ENCODE assay signal across 12 mouse cellular contexts in genomic region chr7:34939952-34940312, GRCm38 (mm10). TPM values are rescaled to one million over a fixed set of nuclear protein-coding genes. Genes with fewer than 3 reads are reported as not detected.
A peak's percentile ranks its signal among the peaks of the same experiment; 100 is the strongest.
DNase-seq lines count a peak whose midpoint lies in the region; TF ChIP-seq lines count a peak whose summit lies in the region.
"Had no signal": no experiment of that assay in that cellular context is flagged by ENCODE, and none has a peak within 500 bp of the region (broad histone marks: within the 10 kb centered on the region; RNA-seq: fewer than 3 reads in every experiment).

No protein-coding gene starts in this region.

- intact Hi-C loops in heart, postnatal 10 days (cut with DNase I) = no loop called here

- peak overlapping the region; percentile 75 for H3K27ac ChIP-seq in layer of hippocampus, adult 2 months
- peak overlapping the region; percentile 89 for H3K27ac ChIP-seq in midbrain, embryonic 10.5 days (replicated peaks)
- H3K27ac ChIP-seq: heart, embryonic 13.5 days; liver, embryonic 14.5 days had no signal

- no peak for TF ChIP-seq CTCF in layer of hippocampus, adult 2 months (conservative IDR thresholded peaks at IDR 0.05)

- no peak for DNase-seq in layer of hippocampus, adult 2 months (ENCODE audit: low spot score in 2 of 2)
- no peak for DNase-seq in layer of hippocampus, adult 8-10 months (ENCODE audit: low spot score in 2 of 2)
- peak; percentile 49 for DNase-seq in forelimb bud, embryonic 11.5 days (ENCODE audit: low read depth, low spot score)
- DNase-seq in midbrain, embryonic 10.5 days (ENCODE audit: low spot score) = peak; percentile 51
- peak; percentile 77 for DNase-seq in retina, postnatal 1 day
- no peak for DNase-seq in adrenal gland, adult 8-10 months
- no peak for DNase-seq in heart, postnatal 10 days
- DNase-seq in kidney, postnatal 25 days = no peak
- DNase-seq: right cerebral cortex, postnatal 4 days; thymus, adult 2 months had no signal

- WGBS in midbrain, embryonic 10.5 days = 17% methylated on average over 7 of the region's 7 CpGs

- peaks cover 46% of the 10 kb centered on the region for H3K36me3 ChIP-seq in midbrain, embryonic 10.5 days

- H3K9me3 ChIP-seq in midbrain, embryonic 10.5 days (replicated peaks) = peaks cover 11% of the 10 kb centered on the region

- peaks cover 38% of the 10 kb centered on the region for H3K4me1 ChIP-seq in midbrain, embryonic 10.5 days

- no peak overlapping the region for H3K4me3 ChIP-seq in layer of hippocampus, adult 2 months
- H3K4me3 ChIP-seq in midbrain, embryonic 10.5 days = no peak overlapping the region
- H3K4me3 ChIP-seq: heart, embryonic 13.5 days had no signal

- no peaks in the 10 kb centered on the region for H3K27me3 ChIP-seq in midbrain, embryonic 10.5 days (ENCODE audit: low read depth, poor library complexity, severe bottlenecking)
- H3K27me3 ChIP-seq: heart, embryonic 13.5 days had no signal

RNA-seq across cellular contexts. Expression of gene Pepd, which starts 27.8 kb away (rescaled TPM):
- 10 to 100 TPM; 31.4 to 31.8 TPM for total RNA-seq in layer of hippocampus, adult 2 months (2021)
- total RNA-seq in layer of hippocampus, adult 8-10 months (2022) = 10 to 100 TPM; 31.5 to 40.8 (median 37.0) TPM
- 73.7 and 73.9 TPM in 2 replicates for polyA plus RNA-seq in midbrain, embryonic 10.5 days (2016; fragmentation: Nextera tagmentation; extraction: Ambion mirVana)
- total RNA-seq in adrenal gland, adult 8-10 months (2022) = 100 to 1,000 TPM in 2 of 4 experiments, 10 to 100 TPM in 2; 76.5 to 139 (median 99.3) TPM
- 10 to 100 TPM; 26.3 to 27.6 TPM for total RNA-seq in heart, postnatal 10 days (2021)

Comparison
In these comparisons a context has a peak if more than half of its experiments do, and no peak if none do; other contexts are left out.
1. DNase-seq: peak in forelimb bud, embryonic 11.5 days (single experiment), midbrain, embryonic 10.5 days (single experiment) and retina, postnatal 1 day (single experiment); none in layer of hippocampus, adult 2 months (0 of 2), layer of hippocampus, adult 8-10 months (0 of 2), adrenal gland, adult 8-10 months (single experiment), heart, postnatal 10 days (0 of 2) and kidney, postnatal 25 days (0 of 2).